Mouse (Mus musculus): ENCODE measurements around the gene Rhox4g. TPM values are rescaled to one million over a fixed set of nuclear protein-coding genes. Genes with fewer than 3 reads are reported as not detected.
"Not testable (repeated sequence)": the region's sequence is repeated elsewhere in the genome, so short reads cannot be mapped to it uniquely, and the experiment has no call there.

The Rhox4g gene
- polyA plus RNA-seq (2015; fragmentation: Nextera tagmentation; extraction: Ambion mirVana) = not detected in 2 replicates

DNA sequence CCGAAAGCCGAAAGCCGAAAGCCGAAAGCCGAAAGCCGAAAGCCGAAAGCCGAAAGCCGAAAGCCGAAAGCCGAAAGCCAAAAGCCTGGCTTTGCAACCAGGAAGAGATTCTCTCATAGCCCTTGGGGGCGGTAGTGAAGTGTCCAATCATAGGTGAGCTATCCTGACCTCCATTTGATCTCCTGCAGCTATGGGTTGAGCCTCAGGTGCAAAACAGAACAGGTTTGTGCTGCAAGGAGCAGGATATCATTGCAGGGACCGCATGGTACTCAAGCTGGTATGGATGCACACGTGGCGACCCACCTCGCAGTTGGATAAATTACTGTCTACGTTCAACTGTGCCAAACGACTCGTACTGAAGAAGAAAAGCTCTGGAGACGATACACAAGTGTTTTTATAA is at the start of gene Rhox4g:
Rhox4g (minus strand) TSS at position 101 of the 400 bp plus-strand sequence.
- not testable (repeated sequence) for H3K36me3 ChIP-seq (ENCODE audit: insufficient read depth, low read length); H3K4me2 ChIP-seq (replicated peaks; ENCODE audit: low read depth, low read length); ATAC-seq (ENCODE audit: low FRiP score, low TSS enrichment); H3K9me3 ChIP-seq (ENCODE audit: low read length); H3K9ac ChIP-seq (replicated peaks; ENCODE audit: low read length); H3K4me3 ChIP-seq (ENCODE audit: low read length); H3K27me3 ChIP-seq (ENCODE audit: insufficient read depth, low read length); H3K4me1 ChIP-seq (ENCODE audit: insufficient read depth, low read length); H3K27ac ChIP-seq (ENCODE audit: low read length)
- 94% methylated on average over 16 of the region's 20 CpGs for WGBS

DNA sequence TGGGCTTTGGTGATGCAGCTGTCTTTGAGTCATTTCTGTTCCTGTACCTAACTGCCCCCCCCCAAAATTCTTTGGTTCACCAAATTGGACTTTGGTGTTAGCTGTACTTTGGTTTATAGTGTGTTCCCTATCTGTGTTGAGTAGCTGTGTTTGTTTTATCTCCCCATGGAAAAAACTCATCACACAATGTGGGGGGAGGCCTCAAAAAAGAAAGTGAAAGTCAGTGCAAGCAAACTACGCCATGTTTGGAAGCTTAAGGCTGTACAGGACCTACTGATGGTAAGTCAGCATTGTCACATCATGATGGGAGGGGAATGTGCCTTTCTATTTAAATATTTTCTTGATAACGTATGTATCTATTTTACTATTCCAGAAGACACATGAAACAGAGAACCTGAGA is 41.1 kb upstream of the Rhox4g start:
- no peak for ATAC-seq (ENCODE audit: low FRiP score, low TSS enrichment)
- 78% methylated on average over 2 of the region's 2 CpGs for WGBS

DNA sequence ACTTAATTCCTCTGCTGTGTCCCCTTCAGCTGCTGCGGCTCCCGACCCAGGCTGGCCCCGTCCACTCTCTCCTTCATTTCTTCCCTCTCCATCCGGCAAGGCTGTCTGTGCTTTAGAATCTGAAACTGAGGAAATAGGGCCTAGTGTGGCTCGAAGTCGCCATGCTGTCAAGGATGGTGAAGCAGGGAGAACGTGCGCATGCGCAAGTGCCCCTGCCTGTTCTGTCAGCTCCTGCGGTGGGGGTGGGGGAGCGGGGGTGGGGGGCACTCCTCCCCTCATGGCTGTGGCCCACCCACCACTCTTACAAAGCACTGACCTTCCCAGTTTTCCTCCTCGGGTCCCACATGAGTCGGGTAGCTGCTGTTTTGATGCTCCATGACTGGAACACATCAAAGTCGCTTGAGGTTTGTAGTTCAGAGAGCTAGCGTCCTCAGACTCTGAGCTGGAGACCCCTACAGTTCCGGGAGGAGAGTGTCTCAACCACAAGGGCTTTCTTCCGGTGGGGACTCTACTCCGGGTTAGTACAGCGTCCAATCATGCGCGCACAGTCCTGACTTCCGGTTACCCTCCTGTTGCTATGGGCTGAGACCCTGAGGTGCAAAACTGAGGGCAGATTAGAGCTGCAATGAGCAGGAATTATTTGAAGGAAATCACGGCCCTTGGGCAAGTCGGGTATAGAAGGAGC is 32.0 kb upstream of the Rhox4g start:
- H3K4me1 ChIP-seq (ENCODE audit: insufficient read depth, low read length) = no peaks in the 10 kb centered on the region

More for the DNA sequence above, 41.1 kb upstream of the Rhox4g start:
- no peak overlapping the region for H3K4me3 ChIP-seq (ENCODE audit: low read length)
- H3K27ac ChIP-seq (ENCODE audit: low read length) = no peak overlapping the region
- no peaks in the 10 kb centered on the region for H3K9me3 ChIP-seq (ENCODE audit: low read length)
- no peaks in the 10 kb centered on the region for H3K27me3 ChIP-seq (ENCODE audit: insufficient read depth, low read length)
- no peak overlapping the region for H3K9ac ChIP-seq (replicated peaks; ENCODE audit: low read length)
- H3K4me2 ChIP-seq (replicated peaks; ENCODE audit: low read depth, low read length) = no peak overlapping the region
- H3K4me1 ChIP-seq (ENCODE audit: insufficient read depth, low read length) = no peaks in the 10 kb centered on the region
- H3K36me3 ChIP-seq (ENCODE audit: insufficient read depth, low read length) = no peaks in the 10 kb centered on the region

DNA sequence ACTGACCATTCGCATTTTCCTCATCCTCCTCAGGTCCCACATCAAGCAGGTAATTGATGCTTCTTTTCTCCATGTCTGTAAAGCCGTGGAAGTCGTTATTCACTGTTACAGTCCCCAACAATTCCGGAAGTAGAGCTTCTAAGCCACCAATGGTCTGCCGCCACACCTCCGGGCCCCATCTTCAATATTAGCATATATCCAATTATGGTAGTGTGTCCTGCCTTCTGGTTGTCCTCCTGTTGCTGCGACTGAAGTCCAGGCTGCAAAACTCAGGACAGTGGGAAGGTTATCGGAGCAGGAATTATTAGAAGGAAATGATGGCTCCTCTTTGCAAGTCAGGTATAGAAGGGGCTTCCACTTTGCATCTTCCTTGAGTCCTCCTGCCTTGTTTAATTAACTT is 22.1 kb upstream of the Rhox4g start, which contains the start of gene Rhox2h:
Rhox2h (minus strand) TSS at position 101 of the 400 bp plus-strand sequence.
- H3K27me3 ChIP-seq (ENCODE audit: insufficient read depth, low read length); ATAC-seq (ENCODE audit: low FRiP score, low TSS enrichment); H3K36me3 ChIP-seq (ENCODE audit: insufficient read depth, low read length); H3K4me2 ChIP-seq (replicated peaks; ENCODE audit: low read depth, low read length); H3K27ac ChIP-seq (ENCODE audit: low read length); H3K9ac ChIP-seq (replicated peaks; ENCODE audit: low read length); H3K4me1 ChIP-seq (ENCODE audit: insufficient read depth, low read length); H3K4me3 ChIP-seq (ENCODE audit: low read length); H3K9me3 ChIP-seq (ENCODE audit: low read length): not testable (repeated sequence)
- 86% methylated on average over 8 of the region's 8 CpGs for WGBS

More for the DNA sequence above, 32.0 kb upstream of the Rhox4g start:
- Histone ChIP-seq H3K27me3 (ENCODE audit: insufficient read depth, low read length) (no peaks in the 10 kb centered on the region), H3K4me3 (ENCODE audit: low read length) (no peak overlapping the region), H3K9me3 (ENCODE audit: low read length) (0 out of 2 replicates have a peak, but pooled peaks cover 8% of the 10 kb centered on the region), H3K36me3 (ENCODE audit: insufficient read depth, low read length) (no peaks in the 10 kb centered on the region), H3K27ac (ENCODE audit: low read length) (no peak overlapping the region), H3K4me2 (replicated peaks; ENCODE audit: low read depth, low read length) (no peak overlapping the region), H3K9ac (replicated peaks; ENCODE audit: low read length) (no peak overlapping the region)
- WGBS = 84% methylated on average over 24 of the region's 24 CpGs
- ATAC-seq (ENCODE audit: low FRiP score, low TSS enrichment) = no peak

DNA sequence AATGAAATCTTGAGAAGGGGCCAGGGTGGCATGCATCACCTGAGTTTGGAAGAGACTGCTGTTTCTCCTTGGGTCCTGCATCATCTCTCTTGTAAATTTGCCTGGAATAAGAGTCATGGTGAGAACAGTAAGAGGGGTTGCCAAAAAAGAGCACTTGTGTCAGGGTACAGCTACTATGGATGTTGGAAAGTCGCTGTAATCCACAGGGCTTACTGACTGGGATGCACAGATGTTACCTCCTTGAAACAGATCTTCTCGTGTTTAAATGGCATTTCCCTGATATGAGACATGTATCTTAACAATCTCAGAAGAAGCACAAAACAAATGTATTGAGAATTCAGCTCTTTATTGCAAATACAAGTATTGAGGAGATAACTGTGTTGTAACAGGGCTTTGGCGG is 17.5 kb upstream of the Rhox4g start, which contains the start of gene Rhox3h:
Rhox3h (minus strand) TSS at position 101 of the 400 bp plus-strand sequence.
- WGBS = 78% methylated on average over 1 of the region's 3 CpGs
- ATAC-seq (ENCODE audit: low FRiP score, low TSS enrichment) = not testable (repeated sequence)

DNA sequence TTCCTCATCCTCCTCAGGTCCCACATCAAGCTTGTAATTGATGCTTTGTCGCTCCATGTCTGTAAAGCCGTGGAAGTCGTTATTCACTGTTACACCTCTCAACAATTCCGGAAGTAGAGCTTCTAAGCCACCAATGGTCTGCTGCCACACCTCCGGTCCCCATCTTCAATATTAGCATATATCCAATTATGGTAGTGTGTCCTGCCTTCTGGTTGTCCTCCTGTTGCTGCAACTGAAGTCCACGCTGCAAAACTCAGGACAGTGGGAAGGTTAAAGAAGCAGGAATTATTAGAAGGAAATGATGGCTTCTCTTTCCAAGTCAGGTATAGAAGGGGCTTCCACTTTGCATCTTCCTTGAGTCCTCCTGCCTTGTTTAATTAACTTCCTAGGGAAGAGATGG is 7.8 kb downstream of the Rhox4g start, which contains the start of gene Rhox2g:
Rhox2g (minus strand) TSS at position 101 of the 400 bp plus-strand sequence.
- 86% methylated on average over 6 of the region's 6 CpGs for WGBS
- not testable (repeated sequence) for H3K4me2 ChIP-seq (replicated peaks; ENCODE audit: low read depth, low read length)

More for the DNA sequence above, 17.5 kb upstream of the Rhox4g start, which contains the start of gene Rhox3h:
- H3K27me3 ChIP-seq (ENCODE audit: insufficient read depth, low read length); H3K9ac ChIP-seq (replicated peaks; ENCODE audit: low read length); H3K36me3 ChIP-seq (ENCODE audit: insufficient read depth, low read length); H3K4me1 ChIP-seq (ENCODE audit: insufficient read depth, low read length); H3K9me3 ChIP-seq (ENCODE audit: low read length); H3K4me2 ChIP-seq (replicated peaks; ENCODE audit: low read depth, low read length); H3K4me3 ChIP-seq (ENCODE audit: low read length); H3K27ac ChIP-seq (ENCODE audit: low read length): not testable (repeated sequence)

DNA sequence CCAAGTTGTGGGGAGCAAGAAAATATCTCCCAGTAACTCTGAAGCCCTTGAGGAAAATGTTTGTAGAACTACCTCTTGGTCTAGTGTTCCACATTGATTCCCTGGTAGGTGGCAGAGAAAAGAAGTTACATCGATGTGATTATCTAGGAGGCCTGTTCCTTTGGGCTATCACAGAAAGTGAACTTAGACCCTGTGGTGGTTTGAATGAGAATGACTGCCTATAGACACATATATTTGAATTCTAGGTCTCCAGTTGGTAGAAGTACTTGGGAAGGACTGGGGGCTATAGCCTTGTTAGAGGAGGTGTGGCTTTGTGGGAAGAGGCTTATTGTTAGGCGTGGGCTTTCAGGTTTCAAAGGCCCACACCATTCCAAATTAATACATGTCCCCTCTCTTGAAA is 22.6 kb downstream of the Rhox4g start, which contains the start of gene Rhox3g:
Rhox3g (minus strand) TSS at position 101 of the 400 bp plus-strand sequence.
- ATAC-seq (ENCODE audit: low FRiP score, low TSS enrichment); H3K27me3 ChIP-seq (ENCODE audit: insufficient read depth, low read length); H3K36me3 ChIP-seq (ENCODE audit: insufficient read depth, low read length); H3K9ac ChIP-seq (replicated peaks; ENCODE audit: low read length); H3K4me3 ChIP-seq (ENCODE audit: low read length); H3K27ac ChIP-seq (ENCODE audit: low read length); H3K4me1 ChIP-seq (ENCODE audit: insufficient read depth, low read length); H3K4me2 ChIP-seq (replicated peaks; ENCODE audit: low read depth, low read length); H3K9me3 ChIP-seq (ENCODE audit: low read length): not testable (repeated sequence)
- 91% methylated on average over 2 of the region's 2 CpGs for WGBS

More for the DNA sequence above, 7.8 kb downstream of the Rhox4g start, which contains the start of gene Rhox2g:
- H3K36me3 ChIP-seq (ENCODE audit: insufficient read depth, low read length); H3K9ac ChIP-seq (replicated peaks; ENCODE audit: low read length); H3K4me1 ChIP-seq (ENCODE audit: insufficient read depth, low read length); ATAC-seq (ENCODE audit: low FRiP score, low TSS enrichment); H3K4me3 ChIP-seq (ENCODE audit: low read length); H3K27ac ChIP-seq (ENCODE audit: low read length); H3K9me3 ChIP-seq (ENCODE audit: low read length); H3K27me3 ChIP-seq (ENCODE audit: insufficient read depth, low read length): not testable (repeated sequence)

DNA sequence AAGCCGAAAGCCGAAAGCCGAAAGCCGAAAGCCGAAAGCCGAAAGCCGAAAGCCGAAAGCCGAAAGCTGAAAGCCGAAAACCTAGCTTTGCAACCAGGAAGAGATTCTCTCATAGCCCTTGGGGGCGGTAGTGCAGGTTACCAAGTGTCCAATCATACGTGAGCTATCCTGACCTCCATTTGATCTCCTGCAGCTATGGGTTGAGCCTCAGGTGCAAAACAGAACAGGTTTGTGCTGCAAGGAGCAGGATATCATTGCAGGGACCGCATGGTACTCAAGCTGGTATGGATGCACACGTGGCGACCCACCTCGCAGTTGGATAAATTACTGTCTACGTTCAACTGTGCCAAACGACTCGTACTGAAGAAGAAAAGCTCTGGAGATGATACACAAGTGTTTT is 43.5 kb downstream of the Rhox4g start, which contains the start of gene Rhox4f:
Rhox4f (minus strand) TSS at position 101 of the 400 bp plus-strand sequence.
- H3K4me2 ChIP-seq (replicated peaks; ENCODE audit: low read depth, low read length); H3K9ac ChIP-seq (replicated peaks; ENCODE audit: low read length); H3K4me1 ChIP-seq (ENCODE audit: insufficient read depth, low read length); H3K4me3 ChIP-seq (ENCODE audit: low read length); H3K27me3 ChIP-seq (ENCODE audit: insufficient read depth, low read length); H3K36me3 ChIP-seq (ENCODE audit: insufficient read depth, low read length); ATAC-seq (ENCODE audit: low FRiP score, low TSS enrichment); H3K27ac ChIP-seq (ENCODE audit: low read length); H3K9me3 ChIP-seq (ENCODE audit: low read length): not testable (repeated sequence)
- 95% methylated on average over 15 of the region's 19 CpGs for WGBS
